Mouse (Mus musculus) embryo, embryonic 11.5 days (tissue): ENCODE data around the gene Gm20532.
"Not testable (repeated sequence)": the region's sequence is repeated elsewhere in the genome, so short reads cannot be mapped to it uniquely, and the experiment has no call there.

Experiments used
- DNase-seq: peaks from one replicate; pipeline ENCODE4 v3.0.0-alpha.2; 2012; ENCODE audit warnings: low read depth, low spot score

The Gm20532 gene

DNA sequence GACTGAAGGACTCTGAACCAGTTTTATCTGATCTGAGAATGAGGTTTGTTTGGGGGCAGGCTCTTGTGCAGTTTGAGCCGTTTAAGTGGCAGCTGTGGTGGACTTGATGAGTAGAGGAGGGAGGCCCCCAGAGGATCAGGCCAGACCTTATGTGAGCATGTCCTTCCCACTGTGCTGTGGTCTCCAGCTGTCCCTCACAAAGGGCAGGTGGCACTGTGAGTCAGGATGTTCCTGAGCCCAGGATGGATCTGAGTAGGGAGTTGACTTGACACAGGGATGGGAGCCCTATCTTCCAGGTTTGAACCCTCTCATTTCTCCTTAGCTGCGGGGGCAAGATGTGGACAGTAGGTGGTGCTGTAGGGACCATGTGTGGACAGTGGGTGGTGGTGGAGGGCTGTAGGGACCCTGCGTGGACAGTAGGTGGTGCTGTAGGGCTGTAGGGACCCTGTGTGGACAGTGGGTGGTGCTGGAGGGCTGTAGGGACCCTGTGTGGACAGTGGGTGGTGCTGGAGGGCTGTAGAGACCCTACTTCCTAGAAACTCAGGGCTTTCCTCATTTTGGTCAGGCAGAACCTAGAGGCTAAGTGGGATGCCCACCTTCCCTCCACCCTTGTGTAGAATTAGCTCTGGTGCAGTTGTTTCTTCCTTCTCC is 60.3 kb downstream of the Gm20532 start:
- DNase-seq, result peak; percentile 79

DNA sequence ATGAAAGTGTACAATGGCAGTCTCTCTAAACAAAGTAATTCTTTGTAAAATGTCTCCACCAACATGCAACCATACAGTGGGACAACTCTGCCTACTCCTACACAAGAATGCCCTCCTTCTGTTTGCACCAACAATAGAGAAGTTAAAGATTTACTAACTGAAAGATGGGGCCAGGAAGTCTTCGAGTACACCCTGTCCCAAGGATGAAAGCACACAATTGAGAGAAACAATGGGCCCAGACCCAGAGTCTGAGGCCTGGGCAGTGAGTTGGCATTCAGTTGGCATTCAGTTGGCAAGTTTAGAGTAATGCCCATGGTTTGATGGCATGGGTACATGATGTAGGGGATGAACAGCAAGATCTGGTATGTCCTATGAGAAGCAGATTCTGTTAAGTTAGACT is 68.2 kb downstream of the Gm20532 start:
- DNase-seq, result no peak

DNA sequence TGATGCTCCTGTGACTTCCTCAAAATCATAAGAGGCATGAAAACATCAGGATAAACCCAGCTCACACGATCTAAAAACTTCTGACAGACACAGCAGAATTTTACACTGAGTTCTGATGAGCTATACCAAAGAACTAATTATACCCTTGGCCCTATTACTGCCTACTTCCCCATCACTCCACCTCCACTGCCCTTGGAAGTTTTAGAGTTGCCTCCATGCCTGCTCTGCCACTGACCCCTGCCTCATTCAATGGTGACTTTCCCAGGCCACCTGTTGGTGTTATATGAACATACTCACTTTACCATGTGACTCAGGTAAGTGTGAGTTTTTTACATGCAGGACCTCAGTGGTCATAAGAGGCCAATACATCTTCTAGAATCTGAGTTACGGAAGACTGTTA is 71.0 kb downstream of the Gm20532 start:
- no peak for DNase-seq

DNA sequence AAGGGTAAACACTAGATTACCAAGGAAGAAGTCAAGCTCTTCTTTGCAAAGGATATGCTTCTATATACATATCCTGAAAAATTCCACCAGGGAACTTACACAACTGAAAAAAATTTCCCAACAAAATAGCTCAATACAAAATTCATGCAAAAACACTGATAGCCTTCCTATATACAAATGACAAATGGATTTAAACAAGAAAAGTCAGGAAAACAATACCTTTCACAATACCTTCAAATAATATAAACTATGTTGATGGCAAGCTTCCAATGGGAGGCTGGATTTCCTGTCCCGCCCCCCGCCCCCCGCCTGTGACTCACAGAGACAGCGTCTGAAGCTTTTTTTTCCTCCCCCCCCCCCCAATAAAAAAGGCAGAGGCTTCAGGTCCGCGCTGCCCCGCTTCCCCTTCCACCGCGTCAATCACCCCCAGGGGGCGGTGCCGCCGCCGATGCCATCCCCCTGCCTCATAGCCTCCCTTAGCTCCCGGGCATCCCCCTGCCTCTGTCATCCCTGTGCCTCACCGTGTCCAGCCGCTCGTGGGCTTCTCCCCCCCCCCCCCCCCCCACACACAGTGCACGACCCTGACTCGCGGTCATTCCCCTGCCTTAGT is 74.8 kb downstream of the Gm20532 start:
- no peak for DNase-seq

DNA sequence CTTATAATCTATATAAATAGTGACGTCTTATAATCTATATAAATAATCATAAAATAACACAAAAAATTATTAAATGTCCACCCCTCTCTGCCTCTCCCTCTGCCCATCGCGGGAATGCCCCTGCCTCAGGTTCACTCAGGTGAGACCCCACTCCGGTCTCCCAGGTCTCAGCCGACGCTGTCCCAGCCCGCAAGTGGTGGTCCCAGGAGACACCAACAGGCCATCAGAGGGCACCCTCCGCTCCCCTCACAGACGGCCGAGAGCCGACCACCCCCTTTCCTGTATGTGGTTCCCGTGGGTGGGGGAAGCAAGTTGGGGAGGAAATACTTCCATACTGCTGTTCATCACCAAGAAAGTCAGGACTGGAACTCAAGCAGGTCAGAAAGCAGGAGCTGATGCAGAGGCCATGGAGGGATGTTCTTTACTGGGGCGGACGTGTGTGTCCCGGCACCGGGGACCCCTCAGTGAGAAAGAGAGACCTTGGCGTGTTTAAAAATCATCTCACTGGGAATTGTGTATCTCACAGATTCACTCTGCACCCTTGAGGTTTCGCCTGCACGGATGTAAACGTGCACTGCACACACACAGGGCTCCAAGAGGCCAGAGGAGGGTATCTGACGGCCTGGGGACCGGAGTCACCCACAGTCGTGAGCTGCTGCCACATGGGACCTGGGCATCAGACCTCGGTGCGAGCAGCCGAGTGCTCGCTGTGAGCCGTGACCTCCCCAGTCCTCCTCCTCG is 75.5 kb downstream of the Gm20532 start:
- no peak for DNase-seq

DNA sequence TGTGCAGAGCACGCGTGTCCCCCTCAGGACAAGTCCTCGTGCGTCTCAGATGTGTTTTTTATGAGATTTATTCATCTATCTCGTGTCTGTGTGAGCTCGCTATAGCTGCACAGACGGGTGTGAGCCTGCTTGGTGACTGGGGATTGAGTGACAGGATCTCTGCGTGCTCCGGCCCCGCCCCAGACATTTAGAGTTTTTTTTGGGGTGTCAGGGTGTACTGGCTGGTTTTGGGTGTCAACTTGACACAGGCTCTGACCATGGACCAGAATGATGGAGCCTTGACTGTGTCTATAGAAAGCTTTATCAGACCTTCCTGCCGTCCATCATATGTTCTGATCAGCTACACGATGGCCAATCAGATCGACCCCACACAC is 76.1 kb downstream of the Gm20532 start:
- no peak for DNase-seq

DNA sequence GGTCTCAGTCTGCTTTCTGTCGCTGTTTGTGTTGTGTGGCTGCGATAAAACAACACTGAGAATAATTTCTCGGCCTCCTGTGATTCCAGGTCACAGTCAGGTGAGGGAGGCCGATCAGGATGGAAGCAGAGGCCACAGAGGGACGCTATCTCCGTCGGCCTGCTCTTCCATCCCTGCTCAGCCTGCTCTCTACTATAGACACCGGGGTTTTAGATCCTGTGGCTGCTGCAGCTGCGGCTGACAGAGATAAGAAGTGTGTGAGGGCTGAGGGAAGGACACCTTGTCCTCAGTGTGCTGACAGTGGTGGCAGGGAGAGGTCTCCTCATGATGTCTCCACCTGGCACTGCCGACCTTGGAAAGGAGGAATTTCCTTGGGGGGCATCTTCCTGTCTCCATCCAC is 76.7 kb downstream of the Gm20532 start:
- DNase-seq, result no peak

DNA sequence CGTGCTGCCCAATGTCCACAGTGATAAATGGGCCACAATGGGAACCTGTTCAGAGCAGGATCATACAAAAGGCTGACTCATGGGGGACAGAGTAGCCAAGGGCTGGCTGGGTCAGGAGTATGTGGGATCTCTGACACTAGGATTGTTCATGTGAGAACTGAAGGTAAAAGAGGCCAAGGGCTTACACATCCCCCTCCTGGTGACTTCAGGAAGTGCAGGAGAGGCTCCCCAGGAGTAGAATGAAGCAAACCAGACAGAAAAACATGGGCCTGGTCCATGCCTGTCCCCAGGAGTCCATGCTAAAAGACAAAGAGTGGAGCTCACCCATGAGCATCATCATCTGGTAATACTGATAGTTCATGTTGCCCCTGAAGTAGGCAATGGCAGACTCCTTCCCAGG is 77.1 kb downstream of the Gm20532 start:
- not testable (repeated sequence) for DNase-seq

DNA sequence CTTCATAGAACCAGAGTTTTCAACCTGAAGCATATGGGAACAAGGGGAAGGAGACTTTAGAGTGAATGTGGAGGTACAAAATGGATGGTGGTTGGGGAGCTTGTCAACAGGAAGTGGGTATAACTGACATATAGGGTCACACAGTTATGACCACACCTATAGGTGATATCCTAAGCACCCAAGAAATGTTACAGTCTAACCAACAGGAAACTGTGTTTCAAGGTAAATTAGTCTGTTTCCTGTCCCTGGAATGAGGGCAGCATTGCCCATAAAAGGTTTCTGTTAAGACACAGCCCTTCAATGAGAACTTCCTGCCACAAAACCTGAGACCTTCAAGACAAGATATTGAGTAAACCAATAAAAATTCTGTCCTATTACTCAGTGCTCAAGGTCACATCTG is 82.3 kb downstream of the Gm20532 start:
- DNase-seq, result no peak

DNA sequence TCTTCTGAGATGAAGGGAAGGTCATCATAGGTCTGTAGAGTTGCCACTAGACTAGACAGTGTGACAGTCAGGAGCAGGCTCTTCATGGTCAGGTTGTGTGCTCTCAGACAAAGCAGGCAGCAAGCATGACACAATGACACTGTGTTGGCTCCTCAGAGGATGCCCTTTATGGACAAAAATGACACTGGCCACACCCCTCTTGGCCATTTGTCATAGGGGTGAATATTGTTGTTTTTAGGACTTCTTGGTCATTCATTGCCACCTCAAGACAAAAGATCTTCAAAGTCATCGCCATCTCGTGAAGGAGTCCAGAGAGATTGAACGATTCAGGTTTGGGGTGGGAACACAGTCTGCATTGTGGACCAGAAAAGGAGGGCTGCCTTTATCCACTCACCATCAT is 84.7 kb downstream of the Gm20532 start, which contains the start of gene Lcn4:
Lcn4 (minus strand) TSS at position 101 of the 400 bp plus-strand sequence.
- DNase-seq, result no peak
